Mouse (Mus musculus): ENCODE results near the gene Arrdc3.

DNA sequence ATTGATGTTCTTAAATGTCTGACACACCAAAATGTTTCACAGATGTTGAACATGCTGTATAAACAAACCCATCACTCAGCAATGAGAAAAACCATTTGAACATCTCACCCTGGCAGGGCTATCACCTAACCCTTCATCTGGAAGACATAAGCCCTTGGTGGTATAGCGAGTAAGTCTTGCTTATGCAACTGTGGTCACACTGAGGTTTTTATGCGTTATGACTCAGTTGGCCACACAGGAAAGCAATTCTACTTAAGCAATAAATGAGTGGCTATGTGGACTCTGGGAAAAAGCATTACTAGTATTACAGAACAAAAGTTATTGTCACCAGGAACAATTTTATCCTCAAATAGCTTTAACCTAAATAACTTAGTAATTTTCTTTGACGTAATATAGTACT lies 19.0 kb upstream of the Arrdc3 start:
- TF ChIP-seq CTCF (IDR thresholded peaks at IDR 0.05; ENCODE audit: control insufficient read depth, insufficient read depth, low read length) (no peak), POLR2A (IDR thresholded peaks at IDR 0.05; ENCODE audit: borderline replicate concordance, control insufficient read depth, low read depth, low read length) (no peak)

All from bone marrow, adult 2 months (tissue).